Mouse (Mus musculus) forebrain, embryonic 15.5 days (tissue): ENCODE results near the gene Zfp800. TPM values are rescaled to one million over a fixed set of nuclear protein-coding genes. Genes with fewer than 3 reads are reported as not detected.

Experiments used
- ATAC-seq: fragments of 200-750 bp; cut with Nextera tagmentation; replicated peaks from 2 replicates; pipeline ENCODE4 v1.8.0; 2017; ENCODE audit warnings: mild to moderate bottlenecking, moderate TSS enrichment, moderate library complexity
- H3K27ac ChIP-seq: fragments of 300-500 bp; sonication (generic); replicated peaks from 2 replicates; pipeline ENCODE4 v1.5.1; 2015; ENCODE audit warnings: mild to moderate bottlenecking, inconsistent platforms
- H3K27me3 ChIP-seq: fragments of 300-500 bp; sonication (generic); 2 replicates; pipeline ENCODE4 v1.6.1; 2015; ENCODE audit warnings: inconsistent platforms
- H3K36me3 ChIP-seq: fragments of 300-500 bp; sonication (generic); 2 replicates; pipeline ENCODE4 v1.6.1; 2015; ENCODE audit warnings: mild to moderate bottlenecking, inconsistent platforms
- H3K4me1 ChIP-seq: fragments of 300-500 bp; sonication (generic); 2 replicates; pipeline ENCODE4 v1.6.1; 2015; ENCODE audit warnings: inconsistent platforms
- H3K4me2 ChIP-seq: fragments of 300-500 bp; sonication (generic); replicated peaks from 2 replicates; pipeline ENCODE4 v1.6.1; 2015; ENCODE audit warnings: mild to moderate bottlenecking, inconsistent platforms
- H3K4me3 ChIP-seq: fragments of 300-500 bp; sonication (generic); 2 replicates; pipeline ENCODE4 v1.5.1; 2015; ENCODE audit warnings: mild to moderate bottlenecking, inconsistent platforms
- H3K9ac ChIP-seq: fragments of 300-500 bp; sonication (generic); replicated peaks from 2 replicates; pipeline ENCODE4 v1.6.1; 2015; ENCODE audit warnings: mild to moderate bottlenecking, inconsistent platforms
- H3K9me3 ChIP-seq: fragments of 300-500 bp; sonication (generic); 2 replicates; pipeline ENCODE4 v1.6.1; 2016; ENCODE audit warnings: inconsistent platforms
- whole genome bisulfite sequencing: fragments of 180-500 bp; shearing (Covaris S2); methylation state at CpG from one replicate; pipeline ENCODE4 v1.1.7; 2015; ENCODE audit warnings: mixed read lengths; 5-methylcytosine and 5-hydroxymethylcytosine counted together
- polyA plus RNA-seq: library from polyadenylated mRNA; unstranded; fragments of >200 nt; fragmentation: Nextera tagmentation; extraction: Ambion mirVana; gene quantifications from 2 replicates; pipeline ENCODE4 v1.2.1, GENCODE M21; 2015

Gene Zfp800
- polyA plus RNA-seq, 1 experiment from 2014 or later, result 20.8 TPM

GRCm38 (mm10) chr6:28228085-28228484, 169.7 kb downstream of the Zfp800 start:
- Histone ChIP-seq H3K9me3 (no peaks in the 10 kb centered on the region), H3K9ac (no peak overlapping the region), H3K27ac (no peak overlapping the region), H3K4me2 (no peak overlapping the region), H3K4me1 (no peaks in the 10 kb centered on the region), H3K4me3 (no peak overlapping the region), H3K36me3 (no peaks in the 10 kb centered on the region), H3K27me3 (no peaks in the 10 kb centered on the region)
- WGBS, result 92% methylated on average over 3 of the region's 3 CpGs
- no peak for ATAC-seq

DNA sequence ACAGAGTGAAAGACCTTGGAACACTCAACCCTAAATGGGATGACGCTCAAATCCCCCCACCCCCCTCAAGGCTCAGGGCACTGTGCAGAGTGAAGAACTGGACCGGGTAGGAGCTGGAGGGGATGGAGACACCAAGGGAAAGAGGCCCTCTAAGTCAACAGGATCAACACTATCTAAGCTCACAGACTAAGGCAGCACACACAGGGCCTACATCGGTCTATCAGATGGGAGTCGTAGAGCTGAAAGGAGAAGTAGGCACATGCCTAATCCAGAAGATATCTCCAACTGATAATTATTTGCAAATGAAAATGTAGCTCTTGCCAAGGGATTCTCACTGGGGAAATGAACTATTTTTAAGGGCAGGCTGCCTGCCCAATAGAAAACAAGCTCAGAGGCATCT, 176.8 kb downstream of the Zfp800 start:
- Histone ChIP-seq H3K9me3 (no peaks in the 10 kb centered on the region), H3K27ac (no peak overlapping the region), H3K27me3 (no peaks in the 10 kb centered on the region), H3K4me2 (no peak overlapping the region), H3K4me1 (no peaks in the 10 kb centered on the region), H3K4me3 (no peak overlapping the region), H3K9ac (no peak overlapping the region), H3K36me3 (no peaks in the 10 kb centered on the region)
- ATAC-seq, result no peak
- WGBS, result 91% methylated on average over 4 of the region's 4 CpGs

GRCm38 (mm10) chr6:28218386-28218785, 179.4 kb downstream of the Zfp800 start:
- H3K4me2 ChIP-seq, result no peak overlapping the region
- H3K4me3 ChIP-seq, result no peak overlapping the region
- no peak overlapping the region for H3K27ac ChIP-seq
- no peaks in the 10 kb centered on the region for H3K27me3 ChIP-seq
- H3K9ac ChIP-seq, result no peak overlapping the region
- 0 out of 2 replicates have a peak, but pooled peaks cover 4% of the 10 kb centered on the region for H3K4me1 ChIP-seq
- H3K9me3 ChIP-seq, result no peaks in the 10 kb centered on the region
- 89% methylated on average over 8 of the region's 8 CpGs for WGBS
- H3K36me3 ChIP-seq, result no peaks in the 10 kb centered on the region
- no peak for ATAC-seq

GRCm38 (mm10) chr6:28215268-28215954, 182.4 kb downstream of the Zfp800 start:
- Histone ChIP-seq H3K4me3 (peak overlapping the region; percentile 75), H3K4me1 (0 out of 2 replicates have a peak, but pooled peaks cover 4% of the 10 kb centered on the region), H3K4me2 (peak overlapping the region; percentile 72), H3K27me3 (no peaks in the 10 kb centered on the region), H3K27ac (peak overlapping the region; percentile 83), H3K36me3 (no peaks in the 10 kb centered on the region), H3K9ac (peak overlapping the region; percentile 80), H3K9me3 (no peaks in the 10 kb centered on the region)
- under 1% methylated on average over 87 of the region's 87 CpGs for WGBS
- peak; percentile 96 for ATAC-seq

DNA sequence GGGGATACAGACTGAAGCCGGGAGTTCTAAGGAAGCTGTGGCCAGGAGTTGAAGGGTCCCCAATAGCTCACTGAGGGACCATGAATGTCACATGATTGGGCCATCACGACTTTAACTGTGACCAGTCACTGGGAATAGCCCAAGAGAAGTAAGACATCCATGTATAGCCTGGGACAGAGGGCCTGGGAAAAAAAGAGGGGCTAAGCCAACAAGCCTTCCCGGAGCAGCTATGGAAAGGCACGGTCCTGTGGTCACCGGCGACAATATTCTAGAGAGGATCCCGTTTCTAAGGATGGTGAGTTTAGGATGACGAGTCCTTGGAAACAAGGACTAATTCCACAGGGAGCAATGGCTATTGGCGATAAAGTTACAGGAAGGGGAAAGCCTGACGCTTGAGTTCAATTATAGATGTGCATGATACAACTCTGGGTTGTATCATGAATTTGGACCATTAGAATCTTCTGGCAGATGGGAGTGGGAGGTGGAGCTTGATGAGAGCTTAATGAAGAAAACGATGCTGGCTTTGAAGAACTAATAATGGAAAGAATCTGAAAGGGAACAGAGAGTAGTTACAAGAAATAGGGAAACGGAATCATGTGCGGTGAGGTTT, 183.0 kb downstream of the Zfp800 start:
- Histone ChIP-seq H3K9me3 (no peaks in the 10 kb centered on the region), H3K27me3 (no peaks in the 10 kb centered on the region), H3K4me1 (0 out of 2 replicates have a peak, but pooled peaks cover 4% of the 10 kb centered on the region), H3K9ac (peak overlapping the region; percentile 80), H3K27ac (peak overlapping the region; percentile 83), H3K4me2 (peak overlapping the region; percentile 72), H3K4me3 (peak overlapping the region; percentile 75), H3K36me3 (no peaks in the 10 kb centered on the region)
- WGBS, result 33% methylated on average over 13 of the region's 13 CpGs
- peak; percentile 38 for ATAC-seq

GRCm38 (mm10) chr6:28203454-28203853, 194.4 kb downstream of the Zfp800 start:
- 40% methylated on average over 4 of the region's 4 CpGs for WGBS
- no peaks in the 10 kb centered on the region for H3K27me3 ChIP-seq
- H3K9ac ChIP-seq, result no peak overlapping the region
- H3K4me2 ChIP-seq, result no peak overlapping the region
- H3K27ac ChIP-seq, result no peak overlapping the region
- H3K4me3 ChIP-seq, result no peak overlapping the region
- no peaks in the 10 kb centered on the region for H3K9me3 ChIP-seq
- H3K4me1 ChIP-seq, result no peaks in the 10 kb centered on the region
- peak; percentile 60; the same call in 1 of the 2 replicates for ATAC-seq
- H3K36me3 ChIP-seq, result no peaks in the 10 kb centered on the region

- Histone ChIP-seq H3K4me2 (no peak overlapping the region), H3K9me3 (no peaks in the 10 kb centered on the region), H3K27me3 (no peaks in the 10 kb centered on the region), H3K9ac (no peak overlapping the region), H3K4me1 (no peaks in the 10 kb centered on the region), H3K27ac (no peak overlapping the region), H3K36me3 (no peaks in the 10 kb centered on the region), H3K4me3 (no peak overlapping the region)
- no peak for ATAC-seq
- WGBS, result 49% methylated on average over 6 of the region's 6 CpGs
Observed at GRCm38 (mm10) chr6:28202833-28203232, 195.0 kb downstream of the Zfp800 start.

DNA sequence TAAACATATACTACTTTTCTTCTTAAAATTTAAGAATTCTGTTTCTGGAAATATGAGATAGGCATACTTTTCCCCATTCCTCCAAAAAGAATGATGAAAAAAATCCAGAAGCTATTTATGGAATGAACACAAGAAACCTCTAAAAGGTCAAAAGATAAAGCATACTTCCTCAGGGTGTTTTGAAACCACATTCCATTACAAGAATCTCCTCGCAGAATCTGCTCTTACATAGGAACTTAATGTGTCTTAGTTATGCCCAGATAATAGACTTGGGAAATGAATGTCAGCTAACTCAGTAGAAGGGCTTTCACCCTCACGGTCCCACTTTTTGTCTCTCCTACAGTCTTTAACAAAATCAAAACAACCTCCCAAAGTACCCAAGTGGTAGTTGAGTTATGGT, 203.9 kb downstream of the Zfp800 start:
- H3K4me2 ChIP-seq, result no peak overlapping the region
- H3K4me1 ChIP-seq, result no peaks in the 10 kb centered on the region
- H3K27me3 ChIP-seq, result no peaks in the 10 kb centered on the region
- H3K27ac ChIP-seq, result no peak overlapping the region
- H3K9me3 ChIP-seq, result no peaks in the 10 kb centered on the region
- WGBS, result 64% methylated on average over 2 of the region's 2 CpGs
- ATAC-seq, result no peak
- H3K9ac ChIP-seq, result no peak overlapping the region
- no peaks in the 10 kb centered on the region for H3K36me3 ChIP-seq
- H3K4me3 ChIP-seq, result no peak overlapping the region

- H3K9me3 ChIP-seq, result no peaks in the 10 kb centered on the region
- 90% methylated on average over 2 of the region's 2 CpGs for WGBS
Observed at GRCm38 (mm10) chr6:28191935-28192334, 205.9 kb downstream of the Zfp800 start.

More at GRCm38 (mm10) chr6:28191935-28192334, 205.9 kb downstream of the Zfp800 start:
- no peaks in the 10 kb centered on the region for H3K36me3 ChIP-seq
- no peak overlapping the region for H3K9ac ChIP-seq
- no peak overlapping the region for H3K4me3 ChIP-seq
- no peaks in the 10 kb centered on the region for H3K4me1 ChIP-seq
- no peak overlapping the region for H3K27ac ChIP-seq
- ATAC-seq, result no peak
- no peak overlapping the region for H3K4me2 ChIP-seq
- no peaks in the 10 kb centered on the region for H3K27me3 ChIP-seq

Other genes starting within 250 kb of the Zfp800 start
- 414 and 439 TPM in 2 replicates for gene Arf5, start 25.6 kb upstream of the Zfp800 start, polyA plus RNA-seq
- gene Fscn3, start 29.8 kb upstream of the Zfp800 start, polyA plus RNA-seq, result not detected in 2 replicates
- gene Gcc1, start 30.4 kb upstream of the Zfp800 start, polyA plus RNA-seq, result 14.6 and 15.9 TPM in 2 replicates
- 0.19 and 0.24 TPM in 2 replicates for gene Pax4, start 51.3 kb upstream of the Zfp800 start, polyA plus RNA-seq
- gene Snd1, start 77.1 kb upstream of the Zfp800 start, polyA plus RNA-seq, result 76.5 and 77.6 TPM in 2 replicates